Comparison of ENCODE assay signal across 1 mouse cellular context in the genomic region with DNA sequence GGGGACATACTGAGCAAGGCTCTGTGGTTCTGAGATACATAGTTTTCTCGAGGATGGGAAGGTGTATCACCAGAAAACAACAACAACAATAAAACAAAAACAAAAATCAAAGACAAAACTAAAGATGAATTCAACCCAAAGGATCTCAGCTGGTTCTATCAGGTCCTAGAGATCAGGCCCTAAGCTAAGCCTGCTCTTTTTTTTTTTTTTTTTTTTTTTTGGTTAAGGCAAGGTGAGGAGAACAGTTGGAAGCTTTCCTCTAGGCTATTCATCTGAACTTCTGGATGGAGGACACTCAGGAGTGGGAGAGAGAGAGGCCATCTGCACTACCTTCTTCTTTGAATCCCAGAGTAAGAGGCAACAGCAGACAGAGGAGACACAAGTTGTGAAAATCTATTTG.
A peak's percentile ranks its signal among the peaks of the same experiment; 100 is the strongest.
TF ChIP-seq lines count a peak whose summit lies in the region.

No protein-coding gene starts in this region.

TF ChIP-seq in CH12.LX, 34 proteins besides CTCF, POLR2A, EP300 and RAD21:
- TF ChIP-seq ZNF384 (IDR thresholded peaks at IDR 0.05; ENCODE audit: low read depth, low read length) (peak; percentile 57; the same call in 1 of the 2 replicates), MAFK (IDR thresholded peaks at IDR 0.05; ENCODE audit: insufficient replicate concordance, low read length) (no peak), TBP (conservative IDR thresholded peaks at IDR 0.05; ENCODE audit: low read depth, low read length) (no peak), MAX (IDR thresholded peaks at IDR 0.05; ENCODE audit: low read length) (no peak)
